Mouse (Mus musculus) retina, postnatal 1 day (tissue): ENCODE data around the gene Ttc16.

Experiments used
- DNase-seq: peaks from one replicate; pipeline ENCODE4 v3.0.0-alpha.2; 2012

The Ttc16 gene

GRCm38 (mm10) chr2:32775359-32776074, at the start of gene Ttc16, which contains the start of gene Ptrh1:
Ttc16 (minus strand) TSS chr2:32775633.
Ptrh1 (plus strand) TSS chr2:32775786.
- DNase-seq: peak; percentile 99

GRCm38 (mm10) chr2:32824778-32825177, 49.3 kb upstream of the Ttc16 start:
- DNase-seq: no peak

GRCm38 (mm10) chr2:32824181-32824580, 48.7 kb upstream of the Ttc16 start:
- DNase-seq: peak; percentile 91

GRCm38 (mm10) chr2:32823579-32824154, 48.2 kb upstream of the Ttc16 start:
- no peak for DNase-seq

GRCm38 (mm10) chr2:32823153-32823552, 47.7 kb upstream of the Ttc16 start:
- peak; percentile 84 for DNase-seq

GRCm38 (mm10) chr2:32822643-32823042, 47.2 kb upstream of the Ttc16 start:
- DNase-seq: no peak

- DNase-seq: peak; percentile 51
Observed at GRCm38 (mm10) chr2:32821041-32821802, 45.8 kb upstream of the Ttc16 start.

GRCm38 (mm10) chr2:32818208-32818607, 42.8 kb upstream of the Ttc16 start:
- DNase-seq: no peak

- no peak for DNase-seq
Observed at GRCm38 (mm10) chr2:32817589-32817988, 42.2 kb upstream of the Ttc16 start.

- DNase-seq: peak; percentile 80
Observed at GRCm38 (mm10) chr2:32816946-32817581, 41.6 kb upstream of the Ttc16 start.

- DNase-seq: no peak
Observed at GRCm38 (mm10) chr2:32816497-32816896, 41.1 kb upstream of the Ttc16 start.

- DNase-seq: no peak
Observed at GRCm38 (mm10) chr2:32811959-32812358, 36.5 kb upstream of the Ttc16 start.

- no peak for DNase-seq
Observed at GRCm38 (mm10) chr2:32808816-32809566, 33.6 kb upstream of the Ttc16 start.

GRCm38 (mm10) chr2:32798251-32798962, 23.0 kb upstream of the Ttc16 start:
- no peak for DNase-seq

- DNase-seq: no peak
Observed at GRCm38 (mm10) chr2:32795748-32796418, 20.4 kb upstream of the Ttc16 start.

- DNase-seq: no peak
Observed at GRCm38 (mm10) chr2:32791297-32791696, 15.9 kb upstream of the Ttc16 start.

GRCm38 (mm10) chr2:32788581-32788980, 13.1 kb upstream of the Ttc16 start:
- DNase-seq: no peak

GRCm38 (mm10) chr2:32787176-32787575, 11.7 kb upstream of the Ttc16 start:
- DNase-seq: peak; percentile 67

GRCm38 (mm10) chr2:32784048-32784681, 8.7 kb upstream of the Ttc16 start, which contains the start of gene Cfap157:
Cfap157 (minus strand) TSS chr2:32784428.
- peak; percentile 19 for DNase-seq

- no peak for DNase-seq
Observed at GRCm38 (mm10) chr2:32781710-32782109, 6.3 kb upstream of the Ttc16 start.

GRCm38 (mm10) chr2:32779714-32780113, 4.3 kb upstream of the Ttc16 start:
- DNase-seq: no peak
